Mouse (Mus musculus) heart, embryonic 15.5 days (tissue): ENCODE results near the gene Creb3l2. TPM values are rescaled to one million over a fixed set of nuclear protein-coding genes. Genes with fewer than 3 reads are reported as not detected.

Experiments used
- ATAC-seq: fragments of 200-750 bp; cut with Nextera tagmentation; replicated peaks from 2 replicates; pipeline ENCODE4 v1.8.0; 2017; ENCODE audit warnings: low read depth, moderate TSS enrichment; ENCODE audit not compliant: insufficient number of reproducible peaks, insufficient read depth, low FRiP score
- H3K27ac ChIP-seq: fragments of 300-500 bp; sonication (generic); 2 replicates; pipeline ENCODE4 v1.5.1; 2015; ENCODE audit warnings: mild to moderate bottlenecking, inconsistent platforms
- H3K27me3 ChIP-seq: fragments of 300-500 bp; sonication (generic); 2 replicates; pipeline ENCODE4 v1.6.1; 2015; ENCODE audit warnings: inconsistent platforms
- H3K36me3 ChIP-seq: fragments of 300-500 bp; sonication (generic); 2 replicates; pipeline ENCODE4 v1.6.1; 2015; ENCODE audit warnings: mild to moderate bottlenecking, inconsistent platforms
- H3K4me1 ChIP-seq: fragments of 300-500 bp; sonication (generic); replicated peaks from 2 replicates; pipeline ENCODE4 v1.6.1; 2015; ENCODE audit warnings: inconsistent platforms
- H3K4me2 ChIP-seq: fragments of 300-500 bp; sonication (generic); 2 replicates; pipeline ENCODE4 v1.6.1; 2015; ENCODE audit warnings: inconsistent platforms, mild to moderate bottlenecking, moderate library complexity
- H3K4me3 ChIP-seq: fragments of 300-500 bp; sonication (generic); 2 replicates; pipeline ENCODE4 v1.5.1; 2015; ENCODE audit warnings: mild to moderate bottlenecking, inconsistent platforms
- H3K9ac ChIP-seq: fragments of 300-500 bp; sonication (generic); 2 replicates; pipeline ENCODE4 v1.6.1; 2015; ENCODE audit warnings: mild to moderate bottlenecking, inconsistent platforms
- H3K9me3 ChIP-seq: fragments of 300-500 bp; sonication (generic); replicated peaks from 2 replicates; pipeline ENCODE4 v1.6.1; 2016; ENCODE audit warnings: inconsistent platforms
- WGBS: fragments of 180-500 bp; shearing (Covaris S2); methylation state at CpG from one replicate; pipeline ENCODE4 v1.1.7; 2015; ENCODE audit warnings: mixed read lengths; 5-methylcytosine and 5-hydroxymethylcytosine counted together
- polyA plus RNA-seq: library from polyadenylated mRNA; unstranded; fragments of >200 nt; fragmentation: Nextera tagmentation; extraction: Ambion mirVana; gene quantifications from 2 replicates; pipeline ENCODE4 v1.2.1, GENCODE M21; 2015

Gene Creb3l2
- polyA plus RNA-seq, 1 experiment from 2014 or later = 26.7 TPM

DNA sequence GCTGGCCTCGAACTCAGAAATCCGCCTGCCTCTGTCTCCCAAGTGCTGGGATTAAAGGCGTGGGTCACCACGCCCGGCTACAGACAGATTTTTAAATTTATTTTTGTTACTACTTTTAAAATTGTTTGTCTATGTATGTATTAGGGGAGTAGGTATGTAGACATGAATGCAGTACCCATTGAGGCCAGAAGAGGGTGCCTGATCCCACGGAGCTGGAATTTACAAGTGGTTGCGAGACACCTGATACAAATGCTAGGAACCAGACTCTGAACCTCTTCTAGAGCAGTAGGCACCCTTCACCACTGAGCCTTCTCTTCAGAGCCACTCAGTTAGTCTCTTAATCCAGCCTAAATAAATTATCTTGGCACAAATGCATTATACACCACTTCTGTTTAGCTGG lies 70.6 kb downstream of the Creb3l2 start:
- Histone ChIP-seq H3K4me1 (peaks cover 58% of the 10 kb centered on the region), H3K9me3 (no peaks in the 10 kb centered on the region), H3K27me3 (no peaks in the 10 kb centered on the region), H3K9ac (no peak overlapping the region), H3K27ac (no peak overlapping the region), H3K4me3 (no peak overlapping the region), H3K36me3 (no peaks in the 10 kb centered on the region; the same call in 1 of the 2 replicates), H3K4me2 (no peak overlapping the region)
- no peak for ATAC-seq
- WGBS = 84% methylated on average over 7 of the region's 7 CpGs

DNA sequence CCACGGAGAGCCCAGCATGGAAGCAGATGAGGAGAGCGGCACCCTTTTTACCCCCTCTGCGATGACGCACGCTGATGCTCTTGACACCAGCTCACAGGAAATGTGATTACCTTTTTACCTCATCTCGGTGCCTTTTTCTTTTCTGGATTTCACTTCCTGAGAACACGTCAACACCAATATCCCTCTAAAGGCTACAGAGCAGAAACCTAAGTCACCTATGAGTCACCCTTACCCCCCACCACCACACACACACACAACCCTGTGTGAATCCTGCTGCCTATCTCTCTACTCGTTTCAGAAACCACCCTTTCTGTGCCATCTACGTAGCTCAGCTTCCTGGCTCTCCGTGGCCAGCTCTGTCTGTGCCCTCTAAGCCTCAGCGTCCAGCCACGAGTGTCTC lies 71.4 kb downstream of the Creb3l2 start:
- Histone ChIP-seq H3K4me2 (no peak overlapping the region), H3K4me1 (peaks cover 58% of the 10 kb centered on the region), H3K27me3 (no peaks in the 10 kb centered on the region), H3K9me3 (no peaks in the 10 kb centered on the region), H3K9ac (peak overlapping the region; percentile 5; the same call in 1 of the 2 replicates), H3K27ac (peak overlapping the region; percentile 57), H3K36me3 (no peaks in the 10 kb centered on the region; the same call in 1 of the 2 replicates), H3K4me3 (no peak overlapping the region)
- 54% methylated on average over 12 of the region's 12 CpGs for WGBS
- no peak for ATAC-seq

DNA sequence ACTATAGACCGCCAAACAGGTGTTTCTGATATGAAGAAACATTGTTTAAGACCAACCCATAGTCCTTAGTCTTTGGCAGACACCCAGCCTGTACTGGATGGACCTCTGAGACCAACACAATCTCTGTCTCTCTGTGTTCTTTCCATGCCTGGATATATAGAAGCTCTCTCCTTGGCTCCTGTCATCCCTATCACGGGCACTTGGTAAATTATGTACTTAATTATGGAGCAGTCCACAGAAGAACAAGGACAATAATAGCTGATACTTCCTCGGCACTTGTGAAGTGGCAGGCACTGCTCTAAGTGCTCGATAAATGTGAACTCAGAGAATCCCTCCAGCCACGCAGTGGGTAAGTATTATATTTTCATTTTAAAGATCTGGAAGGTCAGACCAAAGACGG lies 72.2 kb downstream of the Creb3l2 start:
- Histone ChIP-seq H3K27ac (peak overlapping the region; percentile 57), H3K4me2 (peak overlapping the region; percentile 17; the same call in 1 of the 2 replicates), H3K4me1 (peaks cover 56% of the 10 kb centered on the region), H3K9me3 (no peaks in the 10 kb centered on the region), H3K4me3 (no peak overlapping the region), H3K36me3 (no peaks in the 10 kb centered on the region; the same call in 1 of the 2 replicates), H3K9ac (no peak overlapping the region), H3K27me3 (no peaks in the 10 kb centered on the region)
- WGBS = 36% methylated on average over 6 of the region's 6 CpGs
- ATAC-seq = no peak

GRCm38 (mm10) chr6:37368281-37368680 lies 73.7 kb downstream of the Creb3l2 start:
- ATAC-seq = no peak
- Histone ChIP-seq H3K4me3 (no peak overlapping the region), H3K27me3 (no peaks in the 10 kb centered on the region), H3K27ac (no peak overlapping the region), H3K4me1 (peaks cover 54% of the 10 kb centered on the region), H3K9ac (no peak overlapping the region), H3K4me2 (no peak overlapping the region), H3K9me3 (no peaks in the 10 kb centered on the region), H3K36me3 (peaks cover 14% of the 10 kb centered on the region)
- WGBS = 47% methylated on average over 13 of the region's 13 CpGs

- ATAC-seq = no peak
- Histone ChIP-seq H3K9me3 (no peaks in the 10 kb centered on the region), H3K4me2 (no peak overlapping the region), H3K4me1 (peaks cover 54% of the 10 kb centered on the region), H3K36me3 (peaks cover 21% of the 10 kb centered on the region), H3K27me3 (no peaks in the 10 kb centered on the region), H3K4me3 (no peak overlapping the region), H3K9ac (no peak overlapping the region), H3K27ac (no peak overlapping the region)
- WGBS = 82% methylated on average over 6 of the region's 6 CpGs
These were observed 75.0 kb downstream of the Creb3l2 start for GRCm38 (mm10) chr6:37366991-37367390.

- Histone ChIP-seq H3K4me3 (no peak overlapping the region), H3K27me3 (no peaks in the 10 kb centered on the region), H3K4me2 (no peak overlapping the region), H3K9me3 (no peaks in the 10 kb centered on the region), H3K4me1 (peaks cover 61% of the 10 kb centered on the region), H3K27ac (peak overlapping the region; percentile 28; the same call in 1 of the 2 replicates), H3K9ac (no peak overlapping the region), H3K36me3 (peaks cover 33% of the 10 kb centered on the region)
- WGBS = 56% methylated on average over 11 of the region's 11 CpGs
- no peak for ATAC-seq
These were observed 76.8 kb downstream of the Creb3l2 start for GRCm38 (mm10) chr6:37365179-37365578.

GRCm38 (mm10) chr6:37364361-37364760 lies 77.6 kb downstream of the Creb3l2 start:
- ATAC-seq = no peak
- H3K36me3 ChIP-seq = peaks cover 41% of the 10 kb centered on the region
- no peaks in the 10 kb centered on the region for H3K9me3 ChIP-seq
- 91% methylated on average over 8 of the region's 8 CpGs for WGBS
- H3K4me2 ChIP-seq = no peak overlapping the region
- H3K9ac ChIP-seq = no peak overlapping the region
- no peak overlapping the region for H3K27ac ChIP-seq
- no peak overlapping the region for H3K4me3 ChIP-seq
- no peaks in the 10 kb centered on the region for H3K27me3 ChIP-seq
- peaks cover 61% of the 10 kb centered on the region for H3K4me1 ChIP-seq

GRCm38 (mm10) chr6:37360813-37361385 lies 81.0 kb downstream of the Creb3l2 start:
- H3K27ac ChIP-seq = 0 out of 2 replicates have a peak overlapping the region, but pooled peaks have one; percentile 10
- H3K4me3 ChIP-seq = no peak overlapping the region
- no peak for ATAC-seq
- H3K4me1 ChIP-seq = peaks cover 39% of the 10 kb centered on the region
- no peak overlapping the region for H3K9ac ChIP-seq
- H3K9me3 ChIP-seq = no peaks in the 10 kb centered on the region
- H3K27me3 ChIP-seq = no peaks in the 10 kb centered on the region
- no peak overlapping the region for H3K4me2 ChIP-seq
- 53% methylated on average over 11 of the region's 11 CpGs for WGBS
- peaks cover 67% of the 10 kb centered on the region for H3K36me3 ChIP-seq

GRCm38 (mm10) chr6:37354449-37355179 lies 87.3 kb downstream of the Creb3l2 start:
- peaks cover 29% of the 10 kb centered on the region for H3K4me1 ChIP-seq
- no peaks in the 10 kb centered on the region for H3K27me3 ChIP-seq
- peak; percentile 71 for ATAC-seq
- H3K9me3 ChIP-seq = no peaks in the 10 kb centered on the region
- WGBS = 11% methylated on average over 17 of the region's 17 CpGs
- H3K4me3 ChIP-seq = no peak overlapping the region
- H3K4me2 ChIP-seq = peak overlapping the region; percentile 25
- H3K36me3 ChIP-seq = peaks cover 64% of the 10 kb centered on the region
- peak overlapping the region; percentile 83 for H3K27ac ChIP-seq
- no peak overlapping the region for H3K9ac ChIP-seq

DNA sequence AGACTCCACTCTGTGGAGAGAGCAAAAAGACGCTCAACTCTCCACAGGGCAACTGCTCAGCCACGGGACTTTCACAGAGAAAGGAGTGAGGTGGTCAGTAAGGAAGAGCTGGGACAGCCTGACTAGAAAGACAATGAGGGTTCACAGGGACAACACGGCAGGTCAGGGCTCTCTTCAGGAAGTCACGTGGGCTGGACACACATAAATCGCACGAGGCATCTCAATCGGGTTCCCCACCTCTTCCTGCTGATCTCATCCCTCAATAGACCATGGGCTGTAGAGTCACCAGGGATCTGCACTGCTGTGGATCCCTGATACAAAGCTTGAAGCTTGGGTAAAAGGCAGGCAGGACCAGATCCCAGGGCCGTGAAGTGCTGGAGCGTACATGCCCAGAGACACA lies 88.3 kb downstream of the Creb3l2 start:
- Histone ChIP-seq H3K9me3 (no peaks in the 10 kb centered on the region), H3K9ac (no peak overlapping the region), H3K4me3 (no peak overlapping the region), H3K27ac (no peak overlapping the region; the same call in 1 of the 2 replicates), H3K4me2 (no peak overlapping the region), H3K4me1 (peaks cover 24% of the 10 kb centered on the region), H3K27me3 (no peaks in the 10 kb centered on the region), H3K36me3 (peaks cover 62% of the 10 kb centered on the region)
- ATAC-seq = no peak
- 65% methylated on average over 9 of the region's 9 CpGs for WGBS

- 29% methylated on average over 10 of the region's 10 CpGs for WGBS
- H3K4me2 ChIP-seq = no peak overlapping the region
- H3K4me1 ChIP-seq = peaks cover 22% of the 10 kb centered on the region
- no peaks in the 10 kb centered on the region for H3K27me3 ChIP-seq
- H3K9me3 ChIP-seq = no peaks in the 10 kb centered on the region
- H3K9ac ChIP-seq = no peak overlapping the region
- ATAC-seq = 0 out of 2 replicates have a peak, but pooled peaks have one; percentile 37
- H3K4me3 ChIP-seq = no peak overlapping the region
- H3K27ac ChIP-seq = no peak overlapping the region
- H3K36me3 ChIP-seq = peaks cover 63% of the 10 kb centered on the region
These were observed 90.1 kb downstream of the Creb3l2 start for GRCm38 (mm10) chr6:37351731-37352380.
